Mouse (Mus musculus) retina, postnatal 7 days (tissue): ENCODE results near the gene Rhox11.
"Not testable (repeated sequence)": the region's sequence is repeated elsewhere in the genome, so short reads cannot be mapped to it uniquely, and the experiment has no call there.

Source experiments
- DNase-seq: peaks from one replicate; pipeline ENCODE4 v3.0.0-alpha.2; 2012; ENCODE audit warnings: low read depth, low spot score

Rhox11 gene

GRCm38 (mm10) chrX:38085041-38085440 is at the start of gene Rhox11:
Gene Rhox11, minus strand, starts transcription at chrX:38085141.
- no peak for DNase-seq

DNA sequence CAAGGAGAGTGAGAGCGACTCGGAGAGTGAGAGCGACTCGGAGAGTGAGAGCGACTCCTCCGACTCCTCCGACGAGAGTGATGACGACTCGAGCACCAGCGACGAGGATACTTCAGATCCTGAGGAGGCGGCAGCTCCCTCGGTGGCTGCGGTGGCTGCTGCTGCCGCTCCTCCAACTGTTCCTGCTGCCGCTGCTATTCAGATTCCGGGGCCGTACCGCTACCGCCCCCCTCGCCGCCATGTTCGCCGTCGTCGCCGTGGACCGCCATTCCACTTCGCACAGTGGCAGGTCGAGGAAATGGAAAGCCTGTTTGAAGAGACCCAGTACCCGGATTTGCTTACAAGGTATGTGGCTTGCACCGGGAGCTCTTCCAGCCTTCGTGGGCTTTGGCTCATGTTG is 36.5 kb upstream of the Rhox11 start:
- DNase-seq = no peak

- no peak for DNase-seq
Measured at GRCm38 (mm10) chrX:38120982-38121381, 36.0 kb upstream of the Rhox11 start, which contains the start of gene Rhox13. Gene Rhox13, plus strand, starts transcription at chrX:38121219.

- no peak for DNase-seq
Measured at GRCm38 (mm10) chrX:38110807-38111206, 25.9 kb upstream of the Rhox11 start, which contains the start of gene Rhox12. Gene Rhox12, minus strand, starts transcription at chrX:38110907.

DNA sequence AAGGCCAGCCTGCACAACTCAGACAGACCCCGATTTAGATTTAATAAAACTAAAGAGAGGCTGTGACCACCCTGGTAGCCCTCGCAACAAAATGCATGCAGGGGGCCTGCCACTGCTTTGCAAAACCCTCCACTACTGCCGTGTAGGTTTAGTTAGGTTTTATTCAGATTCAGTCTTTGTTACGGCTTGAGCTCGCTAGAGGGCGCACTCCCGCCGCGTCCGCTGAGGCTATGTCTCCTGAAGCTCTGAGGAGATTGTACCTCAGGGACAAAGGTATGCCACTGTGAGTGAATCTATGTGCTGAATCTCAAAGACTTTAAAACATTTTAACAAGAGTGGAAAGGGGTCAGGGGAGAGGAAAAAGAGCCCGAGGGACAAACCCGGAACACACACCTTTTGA is 715 bp downstream of the Rhox11 start:
- DNase-seq = no peak

DNA sequence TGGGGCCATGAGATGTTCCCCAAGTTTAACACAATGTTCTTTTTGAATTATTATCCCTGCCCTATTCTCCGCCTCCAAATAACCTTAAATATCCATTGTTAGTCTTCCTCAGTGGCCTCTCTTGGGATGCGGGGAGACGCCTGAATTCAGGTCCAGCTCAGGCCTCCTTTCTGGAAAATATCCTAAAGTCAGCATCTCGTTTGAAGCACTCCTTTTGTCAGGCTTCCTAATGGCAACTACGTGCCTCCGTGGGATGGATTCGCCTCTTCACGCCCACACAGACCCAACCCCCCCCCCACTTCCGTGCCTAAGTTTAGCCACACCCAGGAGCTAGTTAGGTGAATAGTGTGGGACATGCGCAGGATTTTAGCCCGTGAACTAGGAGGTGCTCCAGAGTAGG is 18.8 kb downstream of the Rhox11 start, which contains the start of gene Rhox10:
TSS of gene Rhox10 (plus strand) at position 301 of the 400 bp plus-strand sequence.
- no peak for DNase-seq

GRCm38 (mm10) chrX:38061544-38061943 is 23.4 kb downstream of the Rhox11 start:
- no peak for DNase-seq

DNA sequence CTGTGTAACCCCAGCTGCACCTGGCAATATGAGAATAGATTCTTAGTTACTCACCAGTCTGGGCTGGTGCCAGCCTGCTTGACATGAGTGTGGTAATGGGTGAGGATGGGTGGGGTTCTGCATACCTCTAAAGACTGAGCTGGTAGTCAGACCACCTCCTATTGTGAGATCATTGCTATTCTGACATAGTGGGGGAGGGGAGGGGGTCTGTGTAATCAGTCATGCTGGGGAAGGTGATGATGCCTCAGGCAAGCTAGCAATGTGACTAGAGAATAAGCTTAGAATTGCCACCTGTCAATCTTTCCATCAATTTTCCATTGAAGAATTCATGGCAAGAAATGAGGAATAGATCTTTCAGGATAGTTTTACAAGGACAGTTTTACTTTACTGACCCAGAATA is 41.9 kb downstream of the Rhox11 start, which contains the start of gene Btg1-ps2:
TSS of gene Btg1-ps2 (minus strand) at position 101 of the 400 bp plus-strand sequence.
- DNase-seq = not testable (repeated sequence)

DNA sequence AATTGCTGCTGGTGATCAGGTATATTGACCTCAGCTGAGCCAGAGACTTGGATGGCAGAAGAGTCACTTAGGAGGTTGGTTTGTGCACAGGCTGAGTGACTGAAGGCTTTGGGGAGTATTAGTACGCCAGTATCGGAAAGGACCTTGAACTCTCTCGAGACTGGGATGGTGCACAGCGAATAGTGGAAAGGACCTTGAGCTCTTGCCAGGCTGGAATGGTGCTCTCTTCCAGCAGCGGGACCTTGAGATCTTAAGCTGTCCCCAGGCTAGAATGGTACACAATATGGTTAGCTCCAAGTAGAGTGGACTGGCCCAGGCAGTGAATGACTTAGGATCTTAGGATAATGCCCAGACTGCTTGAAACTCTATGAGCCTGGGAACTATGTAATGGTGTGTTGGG is 45.3 kb downstream of the Rhox11 start:
- no peak for DNase-seq

DNA sequence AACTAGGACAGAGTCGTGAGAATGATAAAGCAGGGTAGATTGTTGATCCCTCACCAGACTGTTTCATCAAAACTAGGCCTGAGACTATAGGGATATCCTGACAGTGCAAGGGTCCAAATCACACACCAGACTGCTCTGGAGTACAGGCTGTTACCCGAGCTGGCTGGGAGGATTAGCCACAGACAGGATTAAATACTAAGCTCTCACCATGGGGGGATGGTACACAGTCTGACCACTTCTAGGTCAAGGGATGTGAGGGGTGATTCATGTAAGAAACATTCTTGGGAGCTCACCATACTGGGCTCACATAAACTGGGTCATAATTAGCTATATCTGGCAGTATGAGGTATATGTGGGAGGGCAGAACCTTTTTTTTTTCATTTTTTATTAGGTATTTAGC is 51.1 kb downstream of the Rhox11 start:
- DNase-seq = peak; percentile 42
